Mouse (Mus musculus) liver, adult (tissue): Measurements from ENCODE around the gene 2310030G06Rik.

Source experiments
- GATA4 ChIP-seq: IDR thresholded peaks from 2 replicates; pipeline ENCODE4 v1.6.1; 2014; ENCODE audit warnings: mild to moderate bottlenecking, low read length; ENCODE audit not compliant: insufficient replicate concordance

2310030G06Rik gene

GRCm38 (mm10) chr9:50695153-50695552 lies 51.2 kb downstream of the 2310030G06Rik start:
- no peak for TF ChIP-seq GATA4

DNA sequence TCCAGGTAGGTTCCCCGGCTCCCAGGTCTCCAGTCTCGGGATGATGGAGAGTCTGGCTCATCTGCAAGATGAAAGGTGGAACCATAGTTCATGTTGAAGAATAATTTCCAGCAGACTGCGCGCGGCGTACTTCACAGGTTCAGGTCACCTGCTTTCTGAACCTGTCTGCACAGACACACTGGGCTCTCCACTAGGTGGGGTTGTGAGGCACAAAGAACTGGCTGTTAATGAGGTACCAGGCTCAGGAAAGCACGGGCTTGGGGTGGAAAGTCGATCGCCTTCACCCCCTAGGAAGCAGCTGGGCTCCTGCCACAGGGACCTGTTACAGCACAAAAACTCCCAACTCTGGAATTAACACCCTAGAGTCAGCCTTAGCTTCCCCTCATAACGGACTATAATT lies 52.7 kb downstream of the 2310030G06Rik start:
- TF ChIP-seq GATA4: no peak

- TF ChIP-seq GATA4: peak; percentile 64; the same call in 1 of the 2 replicates
These were observed 53.4 kb downstream of the 2310030G06Rik start for GRCm38 (mm10) chr9:50692626-50693580.
